Mouse (Mus musculus) kidney, adult 11 months (tissue): Measurements from ENCODE around the gene 4933400A11Rik.
A peak's percentile ranks its signal among the peaks of the same experiment; 100 is the strongest.

Source experiments
- DNase-seq: peaks from one replicate; pipeline ENCODE4 v3.0.0; 2022

4933400A11Rik gene

GRCm38 (mm10) chrX:169779535-169779934 is at the start of gene 4933400A11Rik:
Gene 4933400A11Rik, minus strand, starts transcription at chrX:169779635.
- no peak for DNase-seq

GRCm38 (mm10) chrX:169828136-169828535 is 48.7 kb upstream of the 4933400A11Rik start:
- no peak for DNase-seq

- DNase-seq: no peak
Observed at GRCm38 (mm10) chrX:169827720-169828119, 48.3 kb upstream of the 4933400A11Rik start.

GRCm38 (mm10) chrX:169826947-169827346 is 47.5 kb upstream of the 4933400A11Rik start:
- no peak for DNase-seq

GRCm38 (mm10) chrX:169813673-169814072 is 34.2 kb upstream of the 4933400A11Rik start:
- DNase-seq: no peak

- DNase-seq: no peak
Observed at GRCm38 (mm10) chrX:169811783-169812182, 32.3 kb upstream of the 4933400A11Rik start.

GRCm38 (mm10) chrX:169811318-169811717 is 31.9 kb upstream of the 4933400A11Rik start:
- no peak for DNase-seq

- DNase-seq: no peak
Observed at GRCm38 (mm10) chrX:169807744-169808143, 28.3 kb upstream of the 4933400A11Rik start.

GRCm38 (mm10) chrX:169805791-169806190 is 26.4 kb upstream of the 4933400A11Rik start:
- DNase-seq: no peak

GRCm38 (mm10) chrX:169800238-169800637 is 20.8 kb upstream of the 4933400A11Rik start:
- no peak for DNase-seq

- DNase-seq: no peak
Observed at GRCm38 (mm10) chrX:169798987-169799680, 19.7 kb upstream of the 4933400A11Rik start.

- no peak for DNase-seq
Observed at GRCm38 (mm10) chrX:169797148-169797547, 17.7 kb upstream of the 4933400A11Rik start.

GRCm38 (mm10) chrX:169794831-169795311 is 15.4 kb upstream of the 4933400A11Rik start:
- DNase-seq: peak; percentile 9

- DNase-seq: no peak
Observed at GRCm38 (mm10) chrX:169794421-169794820, 15.0 kb upstream of the 4933400A11Rik start.

GRCm38 (mm10) chrX:169792879-169793278 is 13.4 kb upstream of the 4933400A11Rik start:
- DNase-seq: no peak

GRCm38 (mm10) chrX:169789702-169790101 is 10.3 kb upstream of the 4933400A11Rik start:
- no peak for DNase-seq

GRCm38 (mm10) chrX:169758001-169758400 is 21.4 kb downstream of the 4933400A11Rik start:
- no peak for DNase-seq

- DNase-seq: no peak
Observed at GRCm38 (mm10) chrX:169735387-169735969, 44.0 kb downstream of the 4933400A11Rik start.
